Mouse (Mus musculus): Measurements from ENCODE around the gene Tubb3. TPM values are rescaled to one million over a fixed set of nuclear protein-coding genes. Genes with fewer than 3 reads are reported as not detected.
A peak's percentile ranks its signal among the peaks of the same experiment; 100 is the strongest.
"Not testable (repeated sequence)": the region's sequence is repeated elsewhere in the genome, so short reads cannot be mapped to it uniquely, and the experiment has no call there.

Gene Tubb3
- polyA plus RNA-seq, 1 experiment from 2014 or later: 0.75 TPM

- Histone ChIP-seq H3K36me3 (ENCODE audit: insufficient read depth, low read length) (no peaks in the 10 kb centered on the region), H3K4me1 (replicated peaks; ENCODE audit: insufficient read depth, low read length) (no peaks in the 10 kb centered on the region; the same call in 1 of the 2 replicates), H3K9ac (ENCODE audit: low read depth, low read length) (0 out of 2 replicates have a peak within 1 kb of the TSS, but pooled peaks have one; percentile 10), H3K4me2 (ENCODE audit: low read length) (peak within 1 kb of the TSS; percentile 44), H3K27me3 (ENCODE audit: insufficient read depth, low read length) (no peaks in the 10 kb centered on the region), H3K4me3 (replicated peaks; ENCODE audit: low read depth, low read length) (0 out of 2 replicates have a peak within 1 kb of the TSS, but pooled peaks have one; percentile 13), H3K27ac (no peak within 1 kb of the TSS), H3K9me3 (replicated peaks; ENCODE audit: low read length) (peaks cover 18% of the 10 kb centered on the region)
- WGBS: 60% methylated on average over 7 of the region's 7 CpGs
- TF ChIP-seq CTCF (IDR thresholded peaks at IDR 0.05; ENCODE audit: low read depth): no peak
- no peak for DNase-seq (ENCODE audit: low spot score)
- no peak; the same call in 1 of the 2 replicates for ATAC-seq (replicated peaks; ENCODE audit: low FRiP score, low read depth)
Observed at GRCm38 (mm10) chr8:123423441-123423840, 12.2 kb downstream of the Tubb3 start, which contains the start of gene Def8. Gene Def8 (plus strand): TSS chr8:123423527.

- no peak for ATAC-seq (replicated peaks; ENCODE audit: low FRiP score, low read depth)
- no peak for TF ChIP-seq CTCF (IDR thresholded peaks at IDR 0.05; ENCODE audit: low read depth)
- 98% methylated on average over 27 of the region's 27 CpGs for WGBS
Observed at GRCm38 (mm10) chr8:123426511-123427509, 15.6 kb downstream of the Tubb3 start.

DNA sequence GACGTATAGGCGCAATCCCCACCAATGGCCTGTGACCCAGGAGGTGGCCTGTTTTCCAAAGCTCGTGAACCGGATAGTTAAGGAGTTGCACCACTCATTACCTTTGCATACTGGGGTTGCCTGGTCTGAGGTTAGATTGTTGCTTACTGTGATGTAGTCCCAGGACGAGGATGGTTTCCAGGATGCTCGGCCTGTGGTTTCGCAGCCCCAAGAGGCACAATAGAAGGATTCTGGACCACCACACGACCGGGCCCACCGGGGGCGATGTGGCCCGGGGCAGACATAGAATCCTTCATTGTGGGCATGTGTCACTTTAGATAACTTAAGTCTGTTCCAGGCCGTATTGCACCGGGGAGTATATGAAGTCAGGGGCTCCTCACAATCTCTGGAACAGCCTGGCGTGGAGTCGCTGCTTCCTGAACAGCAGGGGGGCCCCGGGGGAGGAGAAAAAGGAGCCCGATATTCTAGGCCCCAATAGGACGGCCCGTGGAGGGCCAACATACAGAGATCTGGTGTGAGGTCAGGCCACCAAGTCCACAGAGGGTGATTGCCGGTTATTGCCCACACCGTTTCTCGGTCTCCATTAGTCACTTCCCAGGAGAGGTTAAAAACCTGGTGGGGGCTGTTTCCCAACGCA is 16.5 kb downstream of the Tubb3 start:
- Histone ChIP-seq H3K4me1 (replicated peaks; ENCODE audit: insufficient read depth, low read length) (no peaks in the 10 kb centered on the region), H3K27me3 (ENCODE audit: insufficient read depth, low read length) (no peaks in the 10 kb centered on the region), H3K9me3 (replicated peaks; ENCODE audit: low read length) (peaks cover 23% of the 10 kb centered on the region), H3K9ac (ENCODE audit: low read depth, low read length) (no peak overlapping the region), H3K27ac (no peak overlapping the region), H3K4me3 (replicated peaks; ENCODE audit: low read depth, low read length) (no peak overlapping the region), H3K4me2 (ENCODE audit: low read length) (no peak overlapping the region), H3K36me3 (ENCODE audit: insufficient read depth, low read length) (no peaks in the 10 kb centered on the region)
- DNase-seq (ENCODE audit: low spot score) (no peak), ATAC-seq (replicated peaks; ENCODE audit: low FRiP score, low read depth) (no peak)
- TF ChIP-seq CTCF (IDR thresholded peaks at IDR 0.05; ENCODE audit: low read depth): no peak
- WGBS: 97% methylated on average over 24 of the region's 24 CpGs

More at GRCm38 (mm10) chr8:123426511-123427509, 15.6 kb downstream of the Tubb3 start:
- Histone ChIP-seq H3K36me3 (ENCODE audit: insufficient read depth, low read length) (no peaks in the 10 kb centered on the region), H3K9me3 (replicated peaks; ENCODE audit: low read length) (peaks cover 23% of the 10 kb centered on the region), H3K4me1 (replicated peaks; ENCODE audit: insufficient read depth, low read length) (no peaks in the 10 kb centered on the region; the same call in 1 of the 2 replicates), H3K4me2 (ENCODE audit: low read length) (no peak overlapping the region), H3K4me3 (replicated peaks; ENCODE audit: low read depth, low read length) (no peak overlapping the region), H3K9ac (ENCODE audit: low read depth, low read length) (no peak overlapping the region), H3K27me3 (ENCODE audit: insufficient read depth, low read length) (no peaks in the 10 kb centered on the region), H3K27ac (no peak overlapping the region)
- DNase-seq (ENCODE audit: low spot score): no peak

DNA sequence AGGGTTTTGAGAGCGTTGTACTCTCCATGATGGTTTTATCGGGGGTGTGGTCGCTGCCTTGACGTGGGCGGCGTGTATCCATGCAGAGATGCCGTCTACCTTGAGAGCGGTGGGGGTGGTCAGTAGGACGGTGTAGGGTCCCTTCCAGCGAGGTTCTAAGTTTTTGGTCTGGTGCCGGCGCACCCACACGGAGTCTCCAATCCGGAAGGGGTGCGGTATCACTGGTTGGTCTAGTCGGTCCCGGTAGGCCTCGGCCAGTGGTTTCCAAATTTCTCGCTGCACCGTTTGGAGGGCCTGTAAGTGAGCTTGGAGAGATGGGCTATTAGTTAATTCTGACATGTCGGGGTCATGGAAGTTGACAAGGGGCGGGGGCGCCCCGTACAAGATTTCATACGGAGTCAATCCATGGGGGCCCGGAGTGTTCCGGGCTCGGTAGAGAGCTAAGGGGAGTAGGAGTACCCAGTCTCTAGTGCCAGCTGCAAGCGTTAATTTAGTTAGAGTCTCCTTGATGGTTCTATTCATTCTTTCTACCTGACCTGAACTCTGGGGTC is 17.2 kb downstream of the Tubb3 start:
- Histone ChIP-seq H3K4me1 (replicated peaks; ENCODE audit: insufficient read depth, low read length) (no peaks in the 10 kb centered on the region), H3K27ac (no peak overlapping the region), H3K9ac (ENCODE audit: low read depth, low read length) (no peak overlapping the region), H3K27me3 (ENCODE audit: insufficient read depth, low read length) (no peaks in the 10 kb centered on the region), H3K9me3 (replicated peaks; ENCODE audit: low read length) (peaks cover 23% of the 10 kb centered on the region), H3K4me2 (ENCODE audit: low read length) (no peak overlapping the region), H3K36me3 (ENCODE audit: insufficient read depth, low read length) (no peaks in the 10 kb centered on the region), H3K4me3 (replicated peaks; ENCODE audit: low read depth, low read length) (no peak overlapping the region)
- WGBS: 96% methylated on average over 28 of the region's 29 CpGs
- ATAC-seq (replicated peaks; ENCODE audit: low FRiP score, low read depth): no peak
- no peak for TF ChIP-seq CTCF (IDR thresholded peaks at IDR 0.05; ENCODE audit: low read depth)
- no peak for DNase-seq (ENCODE audit: low spot score)

- Histone ChIP-seq H3K4me3 (replicated peaks; ENCODE audit: low read depth, low read length) (no peak overlapping the region), H3K4me1 (replicated peaks; ENCODE audit: insufficient read depth, low read length) (no peaks in the 10 kb centered on the region), H3K27ac (no peak overlapping the region), H3K36me3 (ENCODE audit: insufficient read depth, low read length) (no peaks in the 10 kb centered on the region), H3K9me3 (replicated peaks; ENCODE audit: low read length) (peaks cover 23% of the 10 kb centered on the region), H3K4me2 (ENCODE audit: low read length) (no peak overlapping the region), H3K9ac (ENCODE audit: low read depth, low read length) (no peak overlapping the region), H3K27me3 (ENCODE audit: insufficient read depth, low read length) (no peaks in the 10 kb centered on the region)
- no peak for TF ChIP-seq CTCF (IDR thresholded peaks at IDR 0.05; ENCODE audit: low read depth)
- ATAC-seq (replicated peaks; ENCODE audit: low FRiP score, low read depth) (no peak), DNase-seq (ENCODE audit: low spot score) (no peak)
- WGBS: 95% methylated on average over 23 of the region's 23 CpGs
Observed at GRCm38 (mm10) chr8:123428939-123429721, 17.9 kb downstream of the Tubb3 start.

GRCm38 (mm10) chr8:123429722-123430013 is 18.4 kb downstream of the Tubb3 start:
- WGBS: 96% methylated on average over 15 of the region's 15 CpGs
- H3K27me3 ChIP-seq (ENCODE audit: insufficient read depth, low read length): not testable (repeated sequence)

DNA sequence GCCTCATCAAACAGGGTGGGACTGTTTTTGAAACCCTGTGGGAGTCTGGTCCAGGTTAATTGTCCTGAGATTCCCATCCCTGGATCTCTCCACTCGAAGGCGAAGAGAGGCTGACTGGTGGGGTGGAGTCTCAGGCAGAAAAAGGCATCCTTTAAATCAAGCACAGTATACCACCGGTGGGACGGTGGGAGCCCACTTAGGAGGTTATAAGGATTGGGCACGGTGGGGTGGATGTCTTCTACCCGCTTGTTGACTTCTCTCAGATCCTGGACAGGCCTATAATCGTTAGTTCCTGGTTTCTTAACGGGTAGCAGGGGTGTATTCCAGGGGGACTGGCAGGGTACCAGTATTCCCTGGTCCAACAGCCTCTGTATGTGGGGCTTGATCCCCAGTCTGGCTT is 19.7 kb downstream of the Tubb3 start:
- H3K27me3 ChIP-seq (ENCODE audit: insufficient read depth, low read length); H3K4me3 ChIP-seq (replicated peaks; ENCODE audit: low read depth, low read length); H3K36me3 ChIP-seq (ENCODE audit: insufficient read depth, low read length); H3K9ac ChIP-seq (ENCODE audit: low read depth, low read length); H3K4me2 ChIP-seq (ENCODE audit: low read length); ATAC-seq (replicated peaks; ENCODE audit: low FRiP score, low read depth); H3K27ac ChIP-seq; H3K4me1 ChIP-seq (replicated peaks; ENCODE audit: insufficient read depth, low read length); DNase-seq (ENCODE audit: low spot score): not testable (repeated sequence)
- H3K9me3 ChIP-seq (replicated peaks; ENCODE audit: low read length): peaks cover 23% of the 10 kb centered on the region
- WGBS: 91% methylated on average over 8 of the region's 8 CpGs

More at GRCm38 (mm10) chr8:123429722-123430013, 18.4 kb downstream of the Tubb3 start:
- not testable (repeated sequence) for H3K4me3 ChIP-seq (replicated peaks; ENCODE audit: low read depth, low read length); ATAC-seq (replicated peaks; ENCODE audit: low FRiP score, low read depth); H3K27ac ChIP-seq; H3K9ac ChIP-seq (ENCODE audit: low read depth, low read length); H3K4me1 ChIP-seq (replicated peaks; ENCODE audit: insufficient read depth, low read length); H3K4me2 ChIP-seq (ENCODE audit: low read length); DNase-seq (ENCODE audit: low spot score); H3K36me3 ChIP-seq (ENCODE audit: insufficient read depth, low read length)
- peaks cover 23% of the 10 kb centered on the region for H3K9me3 ChIP-seq (replicated peaks; ENCODE audit: low read length)
